Mouse (Mus musculus): ENCODE measurements at regions not wholly inside any gene's neighbourhood (a gene's known extent, or its start where the extent isn't known, plus 50 kb on each side); places are given as distances from the start of the nearest gene placed in this dataset.

GRCm38 (mm10) chr2:148186363-148186991 is 139.7 kb upstream of the Foxa2 start:
- in situ Hi-C loops (cut with MboI; ENCODE audit: low sequenced_read_pairs in 2 of 2, unreplicated experiment in 2 of 2), result no loop called here
- no peak for DNase-seq (ENCODE audit: low read depth, low spot score)
- H3K9me3 ChIP-seq (ENCODE audit: control insufficient read depth, insufficient read depth, low read depth, low read length), result no peaks in the 10 kb centered on the region
- no peak for TF ChIP-seq ZC3H11A (IDR thresholded peaks at IDR 0.05; ENCODE audit: borderline replicate concordance, low read depth, low read length)
- TF ChIP-seq CHD2 (IDR thresholded peaks at IDR 0.05; ENCODE audit: low read depth, low read length), result no peak
- TF ChIP-seq HCFC1 (IDR thresholded peaks at IDR 0.05; ENCODE audit: borderline replicate concordance, insufficient read depth, low read length), result no peak
- TF ChIP-seq MAFK (IDR thresholded peaks at IDR 0.05; ENCODE audit: insufficient read depth, low read depth, low read length), result no peak
- no peak for TF ChIP-seq ZNF384 (IDR thresholded peaks at IDR 0.05; ENCODE audit: low read depth, low read length)
- no peak overlapping the region for H3K9ac ChIP-seq (ENCODE audit: insufficient read depth, low read depth, low read length, poor library complexity, severe bottlenecking)
- H3K36me3 ChIP-seq (ENCODE audit: control insufficient read depth, insufficient read depth, low read length, poor library complexity, severe bottlenecking), result no peaks in the 10 kb centered on the region
- H3K4me1 ChIP-seq (ENCODE audit: control insufficient read depth in 2 of 2, insufficient read depth in 2 of 2, low read length in 2 of 2, poor library complexity in 1 of 2), result no peaks in the 10 kb centered on the region
- no peak overlapping the region for H3K4me3 ChIP-seq (ENCODE audit: insufficient read depth in 1 of 2, low read depth in 1 of 2, low read length in 2 of 2, poor library complexity in 1 of 2, severe bottlenecking in 1 of 2)
- H3K27ac ChIP-seq (ENCODE audit: insufficient read depth, low read depth, low read length, poor library complexity, severe bottlenecking), result no peak overlapping the region

- in situ Hi-C loops (cut with MboI; ENCODE audit: low sequenced_read_pairs in 2 of 2, unreplicated experiment in 2 of 2), result no loop called here
- no peaks in the 10 kb centered on the region for H3K4me1 ChIP-seq (ENCODE audit: control insufficient read depth in 2 of 2, insufficient read depth in 2 of 2, low read length in 2 of 2, poor library complexity in 1 of 2)
These were observed 142.1 kb upstream of the Foxa2 start for GRCm38 (mm10) chr2:148188865-148189264.

GRCm38 (mm10) chr2:148189287-148189686 is 142.5 kb upstream of the Foxa2 start:
- no peaks in the 10 kb centered on the region for H3K9me3 ChIP-seq (ENCODE audit: control insufficient read depth, insufficient read depth, low read depth, low read length)
- no peak overlapping the region for H3K4me3 ChIP-seq (ENCODE audit: insufficient read depth in 1 of 2, low read depth in 1 of 2, low read length in 2 of 2, poor library complexity in 1 of 2, severe bottlenecking in 1 of 2)
- TF ChIP-seq ZC3H11A (IDR thresholded peaks at IDR 0.05; ENCODE audit: borderline replicate concordance, low read depth, low read length) (no peak), ZNF384 (IDR thresholded peaks at IDR 0.05; ENCODE audit: low read depth, low read length) (no peak), MAFK (IDR thresholded peaks at IDR 0.05; ENCODE audit: insufficient read depth, low read depth, low read length) (no peak), CHD2 (IDR thresholded peaks at IDR 0.05; ENCODE audit: low read depth, low read length) (no peak), HCFC1 (IDR thresholded peaks at IDR 0.05; ENCODE audit: borderline replicate concordance, insufficient read depth, low read length) (no peak)
- no peak overlapping the region for H3K9ac ChIP-seq (ENCODE audit: insufficient read depth, low read depth, low read length, poor library complexity, severe bottlenecking)
- no peak overlapping the region for H3K27ac ChIP-seq (ENCODE audit: insufficient read depth, low read depth, low read length, poor library complexity, severe bottlenecking)
- no peak for DNase-seq (ENCODE audit: low read depth, low spot score)
- no peaks in the 10 kb centered on the region for H3K36me3 ChIP-seq (ENCODE audit: control insufficient read depth, insufficient read depth, low read length, poor library complexity, severe bottlenecking)
- no peaks in the 10 kb centered on the region for H3K4me1 ChIP-seq (ENCODE audit: control insufficient read depth in 2 of 2, insufficient read depth in 2 of 2, low read length in 2 of 2, poor library complexity in 1 of 2)
- in situ Hi-C loops (cut with MboI; ENCODE audit: low sequenced_read_pairs in 2 of 2, unreplicated experiment in 2 of 2), result no loop called here

More at GRCm38 (mm10) chr2:148188865-148189264, 142.1 kb upstream of the Foxa2 start:
- H3K4me3 ChIP-seq (ENCODE audit: insufficient read depth in 1 of 2, low read depth in 1 of 2, low read length in 2 of 2, poor library complexity in 1 of 2, severe bottlenecking in 1 of 2), result no peak overlapping the region
- no peak overlapping the region for H3K27ac ChIP-seq (ENCODE audit: insufficient read depth, low read depth, low read length, poor library complexity, severe bottlenecking)
- DNase-seq (ENCODE audit: low read depth, low spot score), result no peak
- H3K9ac ChIP-seq (ENCODE audit: insufficient read depth, low read depth, low read length, poor library complexity, severe bottlenecking), result no peak overlapping the region
- TF ChIP-seq ZC3H11A (IDR thresholded peaks at IDR 0.05; ENCODE audit: borderline replicate concordance, low read depth, low read length), result no peak
- TF ChIP-seq ZNF384 (IDR thresholded peaks at IDR 0.05; ENCODE audit: low read depth, low read length), result no peak
- TF ChIP-seq CHD2 (IDR thresholded peaks at IDR 0.05; ENCODE audit: low read depth, low read length), result no peak
- no peak for TF ChIP-seq MAFK (IDR thresholded peaks at IDR 0.05; ENCODE audit: insufficient read depth, low read depth, low read length)
- TF ChIP-seq HCFC1 (IDR thresholded peaks at IDR 0.05; ENCODE audit: borderline replicate concordance, insufficient read depth, low read length), result no peak
- H3K36me3 ChIP-seq (ENCODE audit: control insufficient read depth, insufficient read depth, low read length, poor library complexity, severe bottlenecking), result no peaks in the 10 kb centered on the region
- no peaks in the 10 kb centered on the region for H3K9me3 ChIP-seq (ENCODE audit: control insufficient read depth, insufficient read depth, low read depth, low read length)

GRCm38 (mm10) chr2:148192946-148193345 is 146.2 kb upstream of the Foxa2 start:
- in situ Hi-C loops (cut with MboI; ENCODE audit: low sequenced_read_pairs in 2 of 2, unreplicated experiment in 2 of 2), result no loop called here
- Histone ChIP-seq H3K4me1 (ENCODE audit: control insufficient read depth in 2 of 2, insufficient read depth in 2 of 2, low read length in 2 of 2, poor library complexity in 1 of 2) (no peaks in the 10 kb centered on the region), H3K9ac (ENCODE audit: insufficient read depth, low read depth, low read length, poor library complexity, severe bottlenecking) (no peak overlapping the region), H3K9me3 (ENCODE audit: control insufficient read depth, insufficient read depth, low read depth, low read length) (no peaks in the 10 kb centered on the region), H3K36me3 (ENCODE audit: control insufficient read depth, insufficient read depth, low read length, poor library complexity, severe bottlenecking) (no peaks in the 10 kb centered on the region), H3K27ac (ENCODE audit: insufficient read depth, low read depth, low read length, poor library complexity, severe bottlenecking) (no peak overlapping the region), H3K4me3 (ENCODE audit: insufficient read depth in 1 of 2, low read depth in 1 of 2, low read length in 2 of 2, poor library complexity in 1 of 2, severe bottlenecking in 1 of 2) (no peak overlapping the region)
- no peak for DNase-seq (ENCODE audit: low read depth, low spot score)
- TF ChIP-seq ZNF384 (IDR thresholded peaks at IDR 0.05; ENCODE audit: low read depth, low read length) (no peak), HCFC1 (IDR thresholded peaks at IDR 0.05; ENCODE audit: borderline replicate concordance, insufficient read depth, low read length) (no peak), CHD2 (IDR thresholded peaks at IDR 0.05; ENCODE audit: low read depth, low read length) (no peak), MAFK (IDR thresholded peaks at IDR 0.05; ENCODE audit: insufficient read depth, low read depth, low read length) (no peak), ZC3H11A (IDR thresholded peaks at IDR 0.05; ENCODE audit: borderline replicate concordance, low read depth, low read length) (no peak)
